9 mouse cellular contexts compared by ENCODE assay signal in the genomic region with DNA sequence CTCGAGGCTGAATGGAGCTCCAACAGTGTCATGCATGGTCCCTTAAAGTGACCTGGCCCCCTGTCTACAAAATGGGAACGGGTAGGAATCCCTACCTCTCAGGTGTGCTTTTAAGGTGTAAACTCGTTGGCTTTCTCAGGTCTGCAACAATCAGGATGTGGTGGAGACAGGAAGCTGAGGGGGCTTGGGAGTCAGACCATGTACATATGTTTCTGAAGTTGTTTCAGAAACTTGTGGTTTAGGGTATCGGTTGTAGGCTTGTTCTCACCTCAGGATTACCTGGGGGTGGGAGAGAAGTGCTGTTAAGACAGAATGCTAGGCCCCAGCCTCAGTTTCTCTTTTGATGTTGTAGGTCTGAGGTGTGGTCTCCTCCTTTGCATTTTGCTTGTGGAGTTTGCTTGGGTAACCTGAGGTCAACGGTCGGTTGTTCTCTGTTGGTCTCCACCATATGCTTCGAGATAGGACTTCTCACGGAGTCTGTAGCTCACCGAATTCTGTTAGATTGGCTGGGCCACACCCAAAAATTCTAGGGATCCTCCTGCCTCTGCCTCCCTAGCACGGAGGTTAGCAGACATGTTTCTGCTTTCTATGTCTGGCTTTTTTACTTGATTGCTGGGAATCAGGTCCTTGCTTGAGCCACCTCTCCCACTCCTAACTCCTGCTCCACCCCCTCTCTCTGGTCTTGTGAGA. TPM values are rescaled to one million over a fixed set of nuclear protein-coding genes. Genes with fewer than 3 reads are reported as not detected.
DNase-seq lines count a peak whose midpoint lies in the region; ATAC-seq and TF ChIP-seq lines count a peak whose summit lies in the region.
"Had no signal": no experiment of that assay in that cellular context is flagged by ENCODE, and none has a peak within 500 bp of the region (broad histone marks: within the 10 kb centered on the region; RNA-seq: fewer than 3 reads in every experiment).

No protein-coding gene starts in this region.

- H3K36me3 ChIP-seq in heart, adult 2 months (ENCODE audit: control insufficient read depth, insufficient read depth, low read length), result peaks cover 14% of the 10 kb centered on the region
- H3K36me3 ChIP-seq in lung, postnatal 0 days (ENCODE audit: insufficient read depth, low read length), result peaks cover 5% of the 10 kb centered on the region; the same call in 1 of the 2 replicates
- no peaks in the 10 kb centered on the region for H3K36me3 ChIP-seq in liver, embryonic 15.5 days (replicated peaks)

- TF ChIP-seq CTCF in heart, adult 2 months (IDR thresholded peaks at IDR 0.05), result no peak
- no peak for TF ChIP-seq CTCF in lung, postnatal 0 days (IDR thresholded peaks at IDR 0.05)

- TF ChIP-seq EP300 in heart, adult 2 months (IDR thresholded peaks at IDR 0.05; ENCODE audit: insufficient read depth, low read depth, low read length), result no peak
- no peak for TF ChIP-seq EP300 in lung, postnatal 0 days (IDR thresholded peaks at IDR 0.05)

- H3K4me1 ChIP-seq in heart, adult 2 months (ENCODE audit: control insufficient read depth, insufficient read depth, low read length), result peaks cover 25% of the 10 kb centered on the region
- peaks cover 41% of the 10 kb centered on the region for H3K4me1 ChIP-seq in lung, postnatal 0 days (ENCODE audit: insufficient read depth, low read depth, low read length)
- H3K4me1 ChIP-seq in liver, embryonic 15.5 days (replicated peaks), result peaks cover 51% of the 10 kb centered on the region

- no peak for DNase-seq in heart, adult 2 months
- no peak for DNase-seq in heart, adult 18-20 months
- DNase-seq in lung, postnatal 0 days (ENCODE audit: low spot score), result no peak
- DNase-seq in lung, postnatal 25 days (ENCODE audit: low spot score), result no peak
- peak; percentile 52 to 61 for DNase-seq in thymus, postnatal 36 days
- DNase-seq in left cerebral cortex, postnatal 10 days (ENCODE audit: extremely low spot score in 1 of 2, low spot score in 2 of 2), result no peak
- no peak for DNase-seq in gastrocnemius, postnatal 14 days
- DNase-seq: adrenal gland, adult 8-10 months had no signal

- no peaks in the 10 kb centered on the region; the same call in 1 of the 2 replicates for H3K79me2 ChIP-seq in heart, adult 2 months (replicated peaks; ENCODE audit: control insufficient read depth, insufficient read depth, low read length)

- H3K4me3 ChIP-seq in heart, adult 2 months, result no peak overlapping the region
- H3K4me3 ChIP-seq in lung, postnatal 0 days (ENCODE audit: low read depth, low read length), result no peak overlapping the region
- H3K4me3 ChIP-seq in liver, embryonic 15.5 days (replicated peaks), result no peak overlapping the region

- H3K27me3 ChIP-seq in heart, adult 2 months (ENCODE audit: control insufficient read depth, insufficient read depth, low read length), result no peaks in the 10 kb centered on the region
- H3K27me3 ChIP-seq in lung, postnatal 0 days (replicated peaks; ENCODE audit: insufficient read depth, low read length), result no peaks in the 10 kb centered on the region
- H3K27me3 ChIP-seq in liver, embryonic 15.5 days, result no peaks in the 10 kb centered on the region

- intact Hi-C loops in heart, adult 2 months (cut with DNase I), result no loop called here
- intact Hi-C loops in left cerebral cortex, postnatal 10 days (cut with DNase I), result no loop called here
- intact Hi-C loops in gastrocnemius, postnatal 14 days (cut with DNase I; ENCODE audit: low total_unique reads), result no loop called here

- H3K4me2 ChIP-seq in lung, postnatal 0 days (replicated peaks; ENCODE audit: low read depth, low read length), result no peak overlapping the region
- H3K4me2 ChIP-seq in liver, embryonic 15.5 days, result peak overlapping the region; percentile 38; the same call in 1 of the 2 replicates

- peak overlapping the region; percentile 41; the same call in 1 of the 2 replicates for H3K27ac ChIP-seq in heart, adult 2 months
- H3K27ac ChIP-seq in lung, postnatal 0 days (ENCODE audit: low read length), result peak overlapping the region; percentile 80
- H3K27ac ChIP-seq in liver, embryonic 15.5 days (replicated peaks), result peak overlapping the region; percentile 86

- H3K9me3 ChIP-seq in lung, postnatal 0 days (ENCODE audit: low read length), result no peaks in the 10 kb centered on the region
- no peaks in the 10 kb centered on the region for H3K9me3 ChIP-seq in liver, embryonic 15.5 days (replicated peaks)

- ATAC-seq in lung, postnatal 0 days, result no peak
- ATAC-seq in liver, embryonic 15.5 days (ENCODE audit: insufficient read depth), result peak; percentile 68

- H3K9ac ChIP-seq in heart, adult 2 months (ENCODE audit: low read depth, low read length), result no peak overlapping the region
- H3K9ac ChIP-seq in lung, postnatal 0 days (replicated peaks; ENCODE audit: low read depth), result no peak overlapping the region
- peak overlapping the region; percentile 18; the same call in 1 of the 2 replicates for H3K9ac ChIP-seq in liver, embryonic 15.5 days

- WGBS in heart, adult 2 months, result 83% methylated on average over 10 of the region's 10 CpGs
- 86% methylated on average over 10 of the region's 10 CpGs for WGBS in lung, postnatal 0 days
- WGBS in liver, embryonic 15.5 days (ENCODE audit: insufficient replicate concordance), result 39% methylated on average over 10 of the region's 10 CpGs

- TF ChIP-seq POLR2A in heart, adult 2 months (IDR thresholded peaks at IDR 0.05; ENCODE audit: insufficient read depth, low read depth, low read length), result no peak

RNA-seq across cellular contexts. Expression of a gene that starts 34.4 kb away (rescaled TPM):
- 10 to 100 TPM; 21.9 to 63.9 TPM for total RNA-seq in heart, adult 2 months (2021)
- polyA plus RNA-seq in heart, adult 2 months (2012; rRNA removed), result 17.7 and 32.1 TPM in 2 replicates
- total RNA-seq in heart, adult 18-20 months (2021), result 10 to 100 TPM; 48.1 to 54.5 TPM
- 11.4 and 12.4 TPM in 2 replicates for polyA plus RNA-seq in lung, postnatal 0 days (2015; fragmentation: Nextera tagmentation; extraction: Ambion mirVana)
- 0.93 and 0.98 TPM in 2 replicates for polyA plus RNA-seq in liver, embryonic 15.5 days (2015; fragmentation: Nextera tagmentation; extraction: Ambion mirVana)
- total RNA-seq in left cerebral cortex, postnatal 10 days (2021), result 10 to 100 TPM; 30.6 to 35.1 TPM
- total RNA-seq in gastrocnemius, postnatal 14 days (2021), result 10 to 100 TPM; 13.0 to 22.2 TPM

RNA-seq across cellular contexts. Expression of a gene that starts 38.1 kb away (rescaled TPM):
- total RNA-seq in heart, adult 2 months (2021), result 1 to 10 TPM; 1.2 to 1.6 TPM
- polyA plus RNA-seq in heart, adult 2 months (2012; rRNA removed), result 4.4 and 4.6 TPM in 2 replicates
- total RNA-seq in heart, adult 18-20 months (2021), result 1 to 10 TPM; 1.0 to 2.9 TPM
- 8.0 and 8.3 TPM in 2 replicates for polyA plus RNA-seq in lung, postnatal 0 days (2015; fragmentation: Nextera tagmentation; extraction: Ambion mirVana)
- polyA plus RNA-seq in liver, embryonic 15.5 days (2015; fragmentation: Nextera tagmentation; extraction: Ambion mirVana), result 3.4 TPM in 2 replicates
- 1 to 10 TPM; 3.1 to 3.3 TPM for total RNA-seq in left cerebral cortex, postnatal 10 days (2021)
- total RNA-seq in gastrocnemius, postnatal 14 days (2021), result 1 to 10 TPM in 1 of 2 experiments, under 1 TPM in 1; 0.57 to 1.4 TPM

Comparison
In these comparisons a context has a peak if more than half of its experiments do, and no peak if none do; other contexts are left out.
1. DNase-seq: peak in thymus, postnatal 36 days (2 of 2); none in heart, adult 2 months (0 of 2), heart, adult 18-20 months (0 of 2), lung, postnatal 0 days (single experiment), lung, postnatal 25 days (single experiment), left cerebral cortex, postnatal 10 days (0 of 2) and gastrocnemius, postnatal 14 days (single experiment).
2. Peak in every context shown above with its lines, with median percentiles within 50 percentile points of each other: H3K27ac ChIP-seq.